Mouse (Mus musculus) lung, adult 2 months (tissue): ENCODE measurements around the gene Btg2.

ENCODE experiments used
- CTCF ChIP-seq: fragments of 200-500 bp; IDR thresholded peaks from 2 replicates; pipeline ENCODE4 v1.5.1; 2011; ENCODE audit warnings: mild to moderate bottlenecking, low read length, control low read depth; ENCODE audit not compliant: insufficient read depth
- POLR2A ChIP-seq: fragments of 200-500 bp; IDR thresholded peaks from 2 replicates; pipeline ENCODE4 v1.6.1; 2011; ENCODE audit warnings: low read depth, mild to moderate bottlenecking, control low read depth, low read length, borderline replicate concordance; ENCODE audit errors: extremely low read depth

DNA sequence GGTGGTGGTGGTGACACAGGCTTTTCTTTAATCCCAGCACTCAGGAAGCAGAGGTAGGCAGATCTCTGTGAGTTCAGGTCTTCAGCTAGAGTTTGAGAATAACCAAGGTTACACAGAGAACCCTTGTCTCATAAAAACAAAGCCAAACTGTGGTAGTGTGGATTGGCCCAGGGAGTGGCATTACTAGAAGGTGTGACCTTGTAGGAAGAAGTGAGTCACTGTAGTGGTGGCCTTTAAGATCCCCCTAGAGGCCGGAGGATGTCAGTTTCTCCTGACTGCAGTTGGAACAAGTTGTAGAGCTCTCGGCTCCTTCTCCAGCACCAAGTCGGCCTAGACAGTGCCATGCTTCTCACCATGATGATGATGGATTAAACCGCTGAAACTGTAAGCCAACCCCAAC lies 32.1 kb upstream of the Btg2 start, which contains the start of gene Chit1:
- TF ChIP-seq POLR2A = no peak
- no peak for TF ChIP-seq CTCF
